Mouse (Mus musculus): Measurements from ENCODE around the gene Pde12. TPM values are rescaled to one million over a fixed set of nuclear protein-coding genes. Genes with fewer than 3 reads are reported as not detected.
A peak's percentile ranks its signal among the peaks of the same experiment; 100 is the strongest.

Gene Pde12
- polyA plus RNA-seq, 1 experiment = 4.7 TPM

DNA sequence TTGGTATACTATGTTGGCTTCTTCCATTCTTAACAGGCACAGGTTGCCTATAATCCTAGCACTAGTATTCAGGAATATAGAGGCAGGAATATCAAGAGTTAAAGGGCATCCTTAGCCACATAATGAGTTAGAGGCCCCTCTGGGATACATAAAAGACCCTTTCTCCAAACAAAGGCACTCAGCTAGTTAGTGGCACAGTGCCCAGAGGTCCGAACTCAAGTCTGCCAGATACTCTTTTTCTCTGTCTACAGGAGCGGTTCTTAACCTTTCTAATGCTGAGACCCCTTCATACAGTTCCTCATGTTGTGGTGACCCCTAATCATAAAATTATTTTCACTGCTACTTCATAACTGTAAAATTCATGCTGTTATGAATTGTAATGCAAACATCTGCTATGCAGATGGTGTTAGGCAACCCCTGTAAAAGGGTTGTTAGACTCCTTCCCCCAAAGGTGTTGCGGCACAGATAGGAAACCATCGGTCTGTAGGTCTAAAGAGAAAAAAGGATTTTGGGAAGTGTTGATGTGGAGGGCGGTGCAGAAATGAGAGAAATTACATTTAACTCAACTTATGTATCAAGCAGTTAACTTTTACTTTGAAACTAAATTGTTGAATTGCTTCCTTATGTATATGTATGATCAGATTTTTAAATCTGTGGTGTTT, 23.6 kb downstream of the Pde12 start:
- H3K4me1 ChIP-seq (ENCODE audit: control insufficient read depth, insufficient read depth, low read length) = no peaks in the 10 kb centered on the region; the same call in 1 of the 2 replicates
- DNase-seq = no peak
- H3K4me3 ChIP-seq (replicated peaks; ENCODE audit: extremely low read depth, low read depth, low read length) = no peak overlapping the region
- 53% methylated on average over 5 of the region's 5 CpGs for WGBS
- TF ChIP-seq CTCF (IDR thresholded peaks at IDR 0.05; ENCODE audit: insufficient read depth, low read length) = no peak
- no peak for TF ChIP-seq POLR2A (IDR thresholded peaks at IDR 0.05; ENCODE audit: borderline replicate concordance, extremely low read depth, low read depth, low read length)

DNA sequence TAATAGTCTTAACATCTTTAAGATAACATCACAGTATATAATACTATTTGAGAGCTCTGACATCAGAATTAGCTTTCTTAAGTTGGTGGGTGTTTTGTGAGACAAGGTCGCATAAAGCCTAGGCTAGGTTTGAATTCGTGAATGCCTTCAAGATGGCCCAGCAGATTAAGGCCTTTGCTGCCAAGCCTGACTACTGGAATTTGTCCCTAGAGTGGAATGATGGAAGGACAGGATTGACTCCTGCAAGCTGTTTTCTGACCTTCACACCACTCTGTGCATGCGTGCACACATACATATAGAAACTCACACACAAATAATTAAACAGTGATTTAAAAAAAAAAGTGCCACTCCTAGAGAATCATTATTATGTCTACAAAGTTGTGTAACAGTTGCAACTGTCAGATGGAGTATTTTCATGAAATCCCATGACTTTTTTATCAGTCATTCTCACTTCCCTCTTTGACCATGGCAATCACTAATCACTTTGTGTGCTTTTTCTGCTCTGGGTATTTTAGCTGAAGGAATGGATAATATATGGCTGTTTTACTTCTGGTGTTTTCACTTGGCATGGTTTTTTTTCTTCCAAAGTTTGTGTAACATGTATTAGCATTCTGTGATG, 26.6 kb downstream of the Pde12 start:
- peaks cover 6% of the 10 kb centered on the region for H3K4me1 ChIP-seq (ENCODE audit: control insufficient read depth, insufficient read depth, low read length)
- no peak overlapping the region for H3K4me3 ChIP-seq (replicated peaks; ENCODE audit: extremely low read depth, low read depth, low read length)
- DNase-seq = no peak
- WGBS = 42% methylated on average over 3 of the region's 3 CpGs
- TF ChIP-seq CTCF (IDR thresholded peaks at IDR 0.05; ENCODE audit: insufficient read depth, low read length) (no peak), POLR2A (IDR thresholded peaks at IDR 0.05; ENCODE audit: borderline replicate concordance, extremely low read depth, low read depth, low read length) (no peak)

DNA sequence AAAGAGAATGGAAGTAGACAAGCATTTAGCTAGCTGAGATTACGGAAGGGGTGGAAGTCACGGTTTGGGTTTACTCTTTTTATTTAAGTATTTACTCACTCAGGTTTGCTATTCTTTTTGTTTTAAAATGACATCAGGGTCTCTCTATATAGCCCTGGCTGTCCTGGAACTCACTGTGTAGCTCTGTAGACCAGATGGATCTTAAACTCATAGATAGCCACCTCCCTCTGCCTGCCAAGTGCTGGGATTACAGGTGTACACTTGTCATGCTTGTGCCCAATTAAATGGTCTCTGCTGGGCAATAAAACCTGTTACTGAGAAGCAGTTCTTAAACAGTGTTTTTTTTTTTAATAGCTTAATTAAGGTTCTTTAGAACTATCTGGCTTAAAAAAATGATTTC, 29.7 kb downstream of the Pde12 start:
- 14% methylated on average over 2 of the region's 2 CpGs for WGBS
- DNase-seq = no peak
- no peak for TF ChIP-seq POLR2A (IDR thresholded peaks at IDR 0.05; ENCODE audit: borderline replicate concordance, extremely low read depth, low read depth, low read length)
- TF ChIP-seq CTCF (IDR thresholded peaks at IDR 0.05; ENCODE audit: insufficient read depth, low read length) = no peak
- peak overlapping the region; percentile 54 for H3K4me3 ChIP-seq (replicated peaks; ENCODE audit: extremely low read depth, low read depth, low read length)
- peaks cover 9% of the 10 kb centered on the region for H3K4me1 ChIP-seq (ENCODE audit: control insufficient read depth, insufficient read depth, low read length)

DNA sequence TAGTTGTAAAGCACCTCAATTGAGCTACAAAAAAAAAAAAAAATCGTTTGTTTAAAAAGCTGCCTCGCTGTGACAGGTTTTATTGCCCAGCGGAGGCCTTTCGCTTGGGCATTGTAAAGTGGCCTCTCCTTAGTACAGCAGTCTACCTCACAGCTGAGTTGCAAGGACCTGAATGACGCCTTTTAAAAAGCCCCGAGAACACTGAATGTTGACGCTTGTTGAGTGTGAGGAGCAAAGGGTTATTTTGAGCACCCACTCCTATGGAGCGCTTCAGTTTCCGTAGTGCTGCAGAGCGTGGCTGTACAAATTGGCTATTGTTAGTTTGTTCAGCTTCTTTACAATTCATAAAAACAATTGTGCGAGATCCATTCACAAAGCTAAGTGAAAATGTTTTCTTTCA, 30.4 kb downstream of the Pde12 start:
- peaks cover 9% of the 10 kb centered on the region for H3K4me1 ChIP-seq (ENCODE audit: control insufficient read depth, insufficient read depth, low read length)
- DNase-seq = no peak
- TF ChIP-seq POLR2A (IDR thresholded peaks at IDR 0.05; ENCODE audit: borderline replicate concordance, extremely low read depth, low read depth, low read length) = no peak
- TF ChIP-seq CTCF (IDR thresholded peaks at IDR 0.05; ENCODE audit: insufficient read depth, low read length) = no peak
- H3K4me3 ChIP-seq (replicated peaks; ENCODE audit: extremely low read depth, low read depth, low read length) = peak overlapping the region; percentile 92
- under 1% methylated on average over 11 of the region's 11 CpGs for WGBS

DNA sequence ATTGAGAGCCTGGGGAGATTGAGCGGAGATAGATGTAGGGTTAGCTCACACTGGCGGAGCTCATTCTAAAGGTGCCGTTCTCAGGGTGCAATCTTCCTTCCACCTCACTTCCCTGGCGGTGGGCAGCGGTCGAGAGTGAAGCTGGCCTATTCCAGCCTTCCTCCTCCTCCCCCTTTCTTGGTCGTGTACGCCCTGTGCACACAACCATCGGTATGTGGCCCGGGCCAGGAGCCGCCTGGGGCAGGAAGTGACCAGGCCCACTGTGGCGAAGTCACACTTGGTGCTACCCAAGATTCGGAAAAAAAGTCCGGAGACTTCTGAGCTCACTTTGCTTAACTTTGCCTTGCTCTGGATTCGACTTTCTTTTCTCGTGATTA, 31.0 kb downstream of the Pde12 start:
- peaks cover 9% of the 10 kb centered on the region for H3K4me1 ChIP-seq (ENCODE audit: control insufficient read depth, insufficient read depth, low read length)
- TF ChIP-seq CTCF (IDR thresholded peaks at IDR 0.05; ENCODE audit: insufficient read depth, low read length) (no peak), POLR2A (IDR thresholded peaks at IDR 0.05; ENCODE audit: borderline replicate concordance, extremely low read depth, low read depth, low read length) (peak; percentile 41; the same call in 1 of the 2 replicates)
- H3K4me3 ChIP-seq (replicated peaks; ENCODE audit: extremely low read depth, low read depth, low read length) = peak overlapping the region; percentile 92
- peak; percentile 73 for DNase-seq
- under 1% methylated on average over 16 of the region's 16 CpGs for WGBS

DNA sequence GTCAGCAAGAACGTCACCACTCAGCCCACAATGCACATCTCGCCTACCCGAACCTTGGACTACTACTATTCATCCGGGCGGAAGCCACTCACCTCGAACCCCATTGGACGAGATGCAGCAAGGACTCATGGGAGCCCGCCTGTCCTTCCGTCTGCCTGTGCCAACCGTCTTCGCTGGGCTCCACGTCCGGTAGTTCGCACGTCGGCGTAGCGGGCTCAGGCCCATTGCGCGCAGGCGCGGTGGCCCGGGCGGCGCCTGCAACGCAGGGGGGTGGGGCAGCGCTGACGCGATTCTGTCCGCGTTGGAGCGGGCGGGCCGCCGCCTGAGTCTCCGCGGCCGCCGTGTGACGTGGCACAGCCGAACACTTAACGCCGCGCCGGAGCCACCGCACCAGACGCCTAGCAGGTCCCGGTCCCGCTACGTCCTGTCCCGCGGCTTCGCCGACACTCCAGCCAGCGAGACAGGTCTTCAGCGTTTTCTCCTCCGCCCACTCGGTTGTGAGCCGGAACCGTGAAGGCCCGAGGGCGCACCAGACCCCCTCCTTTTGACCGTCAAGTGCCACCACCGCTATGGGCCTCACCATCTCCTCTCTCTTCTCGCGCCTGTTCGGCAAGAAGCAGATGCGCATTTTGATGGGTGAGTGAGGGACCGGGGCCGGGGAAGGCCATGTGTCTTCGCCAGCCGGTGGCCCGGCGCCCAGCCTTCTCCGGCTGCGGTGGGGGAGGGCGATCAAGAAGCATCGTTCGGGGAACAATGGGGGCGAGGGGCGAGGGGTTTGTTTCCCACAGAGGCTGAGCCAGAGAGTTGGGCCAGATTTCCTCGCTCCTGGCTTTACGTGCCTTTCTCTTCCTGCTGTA, 31.6 kb downstream of the Pde12 start, which contains the start of gene Arf4:
TSS of gene Arf4 (plus strand) at position 224 of the 857 bp plus-strand sequence.
- peak; percentile 94 for DNase-seq
- WGBS = under 1% methylated on average over 83 of the region's 83 CpGs
- H3K4me3 ChIP-seq (replicated peaks; ENCODE audit: extremely low read depth, low read depth, low read length) = peak within 1 kb of the TSS; percentile 92
- no peak for TF ChIP-seq CTCF (IDR thresholded peaks at IDR 0.05; ENCODE audit: insufficient read depth, low read length)
- TF ChIP-seq POLR2A (IDR thresholded peaks at IDR 0.05; ENCODE audit: borderline replicate concordance, extremely low read depth, low read depth, low read length) = peak; percentile 94
- H3K4me1 ChIP-seq (ENCODE audit: control insufficient read depth, insufficient read depth, low read length) = peaks cover 9% of the 10 kb centered on the region

DNA sequence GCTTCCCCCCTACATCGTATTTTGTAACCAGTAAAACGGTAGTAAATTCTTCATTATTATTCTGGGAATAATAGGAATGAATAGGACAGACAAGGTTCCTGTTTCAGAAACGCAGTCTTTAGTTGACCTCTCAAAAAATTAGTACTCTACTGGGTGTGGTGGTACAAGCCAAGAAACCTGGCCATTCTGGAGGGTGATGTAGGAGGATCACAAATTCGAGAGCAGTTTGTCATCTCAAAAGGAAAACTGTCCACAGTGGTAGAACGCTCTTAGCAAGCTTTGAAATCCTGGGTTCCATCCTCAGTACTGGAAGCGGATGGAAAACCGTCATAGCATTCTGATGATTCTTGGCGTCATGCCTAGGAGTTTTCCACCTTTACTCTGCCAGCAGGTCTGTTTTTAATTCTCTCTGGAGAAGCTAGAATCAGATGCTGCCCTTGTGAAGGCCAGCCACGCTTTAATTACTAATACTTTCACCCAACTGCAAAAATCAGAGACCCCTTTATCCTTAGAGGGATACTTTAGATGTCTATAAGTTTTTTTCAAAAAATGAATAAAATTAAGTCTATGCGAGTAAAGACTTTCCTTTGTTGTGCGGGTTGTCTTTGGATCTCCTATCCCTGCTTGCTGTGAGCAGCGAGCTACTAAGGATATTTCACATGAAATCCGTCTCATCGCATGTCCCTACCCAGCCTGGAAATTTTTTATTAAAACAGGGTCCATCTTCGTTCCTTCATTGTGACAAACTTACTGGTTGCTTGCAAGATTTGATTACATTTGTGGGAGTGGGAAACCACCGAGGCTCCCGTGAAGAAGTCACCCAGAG, 32.4 kb downstream of the Pde12 start:
- Histone ChIP-seq H3K4me3 (replicated peaks; ENCODE audit: extremely low read depth, low read depth, low read length) (peak overlapping the region; percentile 46), H3K4me1 (ENCODE audit: control insufficient read depth, insufficient read depth, low read length) (peaks cover 9% of the 10 kb centered on the region)
- TF ChIP-seq CTCF (IDR thresholded peaks at IDR 0.05; ENCODE audit: insufficient read depth, low read length) (no peak), POLR2A (IDR thresholded peaks at IDR 0.05; ENCODE audit: borderline replicate concordance, extremely low read depth, low read depth, low read length) (no peak)
- 16% methylated on average over 17 of the region's 17 CpGs for WGBS
- no peak for DNase-seq

DNA sequence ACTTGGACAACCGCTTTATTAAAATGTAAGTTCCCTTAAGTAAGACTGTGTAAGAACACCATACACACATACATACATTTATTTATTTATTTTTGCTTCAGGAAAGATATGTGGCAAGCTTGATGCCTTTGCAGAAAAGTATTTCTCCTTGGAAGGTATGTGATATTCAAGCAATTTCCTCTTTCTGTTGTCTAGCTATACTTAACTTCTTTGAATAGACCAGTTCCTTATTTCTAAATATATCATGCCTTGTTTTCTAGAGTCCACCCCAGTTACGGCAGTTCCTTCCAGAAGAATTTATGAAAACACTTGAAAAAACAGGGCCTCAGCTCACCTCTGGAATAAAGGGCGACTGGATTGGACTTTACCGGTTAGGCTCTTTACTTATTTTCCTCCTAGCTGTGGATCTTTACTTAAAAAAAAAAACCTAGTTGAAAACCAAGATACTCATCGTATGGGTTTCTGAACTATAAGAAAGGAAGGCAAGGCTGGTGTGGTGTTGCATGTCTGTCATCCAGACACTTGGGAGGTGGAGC, 43.0 kb downstream of the Pde12 start:
- no peak for DNase-seq

More for the DNA sequence above, 43.0 kb downstream of the Pde12 start:
- Histone ChIP-seq H3K4me1 (ENCODE audit: control insufficient read depth, insufficient read depth, low read length) (no peaks in the 10 kb centered on the region; the same call in 1 of the 2 replicates), H3K4me3 (replicated peaks; ENCODE audit: extremely low read depth, low read depth, low read length) (no peak overlapping the region)
- TF ChIP-seq CTCF (IDR thresholded peaks at IDR 0.05; ENCODE audit: insufficient read depth, low read length) (no peak), POLR2A (IDR thresholded peaks at IDR 0.05; ENCODE audit: borderline replicate concordance, extremely low read depth, low read depth, low read length) (no peak)
- 78% methylated on average over 5 of the region's 5 CpGs for WGBS
